Mouse (Mus musculus) cerebellum, adult 9-11 months (tissue): ENCODE data around the gene Zfp652.
"Not testable (repeated sequence)": the region's sequence is repeated elsewhere in the genome, so short reads cannot be mapped to it uniquely, and the experiment has no call there.

Experiments used
- DNase-seq: peaks from one replicate; pipeline ENCODE4 v3.0.0; 2022

Zfp652 gene

GRCm38 (mm10) chr11:95712563-95713224, at the start of gene Zfp652:
TSS of gene Zfp652 (plus strand) at chr11:95712673.
- peak; percentile 97 for DNase-seq

- DNase-seq: peak; percentile 98
These were observed 45.8 kb upstream of the Zfp652 start, which contains the start of gene Phb for GRCm38 (mm10) chr11:95666529-95667149. TSS of gene Phb (plus strand) at chr11:95666957.

DNA sequence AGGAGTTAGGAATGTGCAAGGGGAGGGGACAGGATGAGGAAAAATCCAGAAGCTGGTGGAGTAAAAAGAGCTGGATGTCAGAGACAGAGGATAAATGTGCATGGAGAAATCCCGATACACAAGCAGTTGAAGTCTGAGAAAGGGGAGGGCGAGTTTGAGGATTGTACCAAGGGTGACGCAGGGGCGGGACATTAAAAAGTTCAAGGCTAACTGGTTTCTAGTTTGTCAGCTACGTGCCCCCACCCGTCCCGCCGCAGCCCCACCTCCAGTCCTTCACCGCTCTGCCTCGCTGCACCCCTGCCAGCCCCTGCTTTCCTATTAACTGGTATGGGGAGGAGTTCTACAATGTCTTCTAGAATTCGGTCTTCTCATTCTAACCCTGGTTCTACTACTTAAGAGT, 45.3 kb upstream of the Zfp652 start:
- peak; percentile 62 for DNase-seq

- not testable (repeated sequence) for DNase-seq
These were observed 44.4 kb upstream of the Zfp652 start for GRCm38 (mm10) chr11:95668086-95668485.

DNA sequence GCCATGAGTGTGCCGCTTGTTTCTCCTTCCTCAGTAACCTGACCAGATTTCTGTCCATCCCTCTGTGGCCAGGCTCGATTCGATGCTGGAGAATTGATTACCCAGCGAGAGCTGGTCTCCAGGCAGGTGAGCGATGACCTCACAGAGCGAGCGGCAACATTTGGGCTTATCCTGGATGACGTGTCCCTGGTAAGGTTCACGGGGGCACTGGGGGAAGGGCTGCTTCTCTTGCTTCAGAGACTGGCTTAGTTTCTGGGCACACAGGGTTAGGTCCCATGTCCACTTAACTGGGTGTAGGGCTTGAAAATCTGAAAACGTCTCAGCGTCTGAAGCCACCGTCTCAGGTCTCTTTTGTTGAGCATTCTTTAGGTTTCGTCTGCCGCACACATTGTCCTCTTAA, 37.0 kb upstream of the Zfp652 start:
- DNase-seq: no peak

GRCm38 (mm10) chr11:95676307-95676706, 36.2 kb upstream of the Zfp652 start:
- DNase-seq: no peak

GRCm38 (mm10) chr11:95677925-95678701, 34.4 kb upstream of the Zfp652 start:
- peak; percentile 31 for DNase-seq

GRCm38 (mm10) chr11:95681995-95682601, 30.4 kb upstream of the Zfp652 start:
- no peak for DNase-seq

GRCm38 (mm10) chr11:95682946-95683345, 29.5 kb upstream of the Zfp652 start:
- DNase-seq: no peak

DNA sequence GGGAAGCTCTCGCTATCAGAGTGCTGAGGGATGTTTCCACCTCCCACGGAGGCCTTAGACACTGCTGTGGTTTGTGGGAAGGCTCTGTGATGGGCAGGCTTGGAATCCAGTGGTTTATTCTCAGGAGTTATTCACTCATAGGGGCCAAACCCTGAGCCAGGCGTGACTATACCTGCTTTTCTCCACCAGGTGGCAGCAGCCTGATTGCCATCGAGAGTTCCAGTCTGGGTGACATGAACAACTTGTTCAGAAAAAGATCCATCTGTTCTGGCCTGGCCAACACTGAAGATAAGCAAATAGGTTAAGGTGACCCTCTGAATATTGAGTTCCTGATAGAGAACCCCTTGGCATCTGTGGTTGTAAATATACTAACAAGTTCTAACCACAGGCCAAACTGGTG, 26.4 kb upstream of the Zfp652 start:
- DNase-seq: peak; percentile 68

DNA sequence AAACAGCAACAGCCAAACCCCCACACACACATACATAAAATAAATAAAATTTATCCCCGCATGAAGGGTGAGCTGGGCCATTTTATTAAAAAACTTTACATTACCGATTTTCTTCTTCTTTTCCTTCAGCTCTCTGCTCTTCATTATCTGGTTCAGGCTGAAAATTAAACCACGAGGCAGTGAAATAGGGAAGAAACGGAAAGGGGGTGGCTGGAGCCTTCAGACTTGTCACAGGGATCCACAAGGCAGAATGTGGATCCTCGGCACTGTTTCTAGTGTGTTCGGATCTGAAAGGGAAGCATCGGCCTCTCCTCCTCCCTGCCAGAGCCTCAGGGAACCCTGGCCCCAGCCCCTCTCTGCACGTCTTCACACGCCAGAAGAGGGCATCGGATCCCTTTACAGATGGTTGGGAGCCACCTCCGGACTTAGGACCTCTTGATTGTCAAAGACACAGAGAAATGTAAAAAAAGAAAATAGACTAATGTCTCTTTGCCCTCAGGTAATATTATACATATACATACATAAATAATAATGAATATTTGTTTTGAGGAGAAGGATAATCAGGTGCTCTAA, 25.3 kb upstream of the Zfp652 start:
- no peak for DNase-seq

DNA sequence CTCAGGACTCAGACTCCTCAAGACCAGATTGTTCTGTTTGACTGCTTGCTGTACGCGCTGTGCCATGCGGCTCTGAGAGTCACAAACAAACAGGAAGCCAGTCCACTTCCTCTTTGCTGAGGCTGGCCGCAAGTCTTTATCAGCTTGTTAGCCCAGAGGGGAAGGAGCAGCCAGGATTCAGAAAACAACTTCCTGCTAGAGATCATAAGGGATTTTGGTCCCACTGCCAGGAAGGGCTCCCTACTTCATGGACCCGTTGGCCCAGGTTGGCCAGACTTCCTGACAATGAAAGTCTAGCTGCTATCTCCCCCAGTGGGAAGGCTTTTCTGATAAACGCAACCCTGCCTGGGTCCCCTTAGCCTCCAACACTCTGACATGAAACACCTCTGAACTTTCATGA, 24.0 kb upstream of the Zfp652 start:
- no peak for DNase-seq

GRCm38 (mm10) chr11:95688981-95689380, 23.5 kb upstream of the Zfp652 start:
- no peak for DNase-seq

DNA sequence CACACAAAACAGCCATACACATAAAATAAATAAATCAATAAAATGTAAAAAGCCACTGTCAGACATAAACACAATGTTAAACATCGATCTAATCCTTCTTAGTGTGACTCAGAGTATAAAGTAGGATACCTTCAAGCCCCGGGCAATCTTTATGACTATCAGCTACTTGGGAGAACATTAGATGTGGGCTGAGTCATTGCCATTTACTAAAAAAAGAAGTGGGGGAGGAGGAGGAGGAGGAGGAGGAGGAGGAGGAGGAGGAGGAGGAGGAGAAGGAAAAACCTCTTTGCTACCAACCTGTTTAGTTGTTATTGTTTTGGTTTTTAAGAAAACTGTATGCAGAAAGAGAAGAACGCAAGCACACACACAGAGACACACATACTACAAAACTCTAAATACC, 22.9 kb upstream of the Zfp652 start:
- DNase-seq: no peak

DNA sequence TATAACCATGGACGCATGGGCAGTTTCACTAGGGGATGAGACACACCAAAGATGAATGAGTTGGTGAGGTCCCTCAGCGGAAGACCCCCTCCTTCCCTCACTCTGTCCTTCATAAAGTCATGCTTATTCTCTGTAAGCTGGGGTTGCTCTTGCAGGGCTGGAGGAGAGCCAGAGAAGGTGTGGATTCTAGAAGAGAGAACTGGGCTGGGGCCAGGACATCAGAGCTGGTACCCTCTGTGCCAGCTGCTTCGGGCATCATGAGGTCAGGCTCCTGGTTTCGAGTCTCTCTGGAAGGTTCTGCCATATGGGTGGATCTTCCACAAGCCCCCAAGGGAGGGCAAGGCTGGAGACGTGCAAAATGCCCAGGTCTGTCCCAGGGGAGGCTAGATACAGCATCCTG, 13.9 kb upstream of the Zfp652 start:
- DNase-seq: no peak

DNA sequence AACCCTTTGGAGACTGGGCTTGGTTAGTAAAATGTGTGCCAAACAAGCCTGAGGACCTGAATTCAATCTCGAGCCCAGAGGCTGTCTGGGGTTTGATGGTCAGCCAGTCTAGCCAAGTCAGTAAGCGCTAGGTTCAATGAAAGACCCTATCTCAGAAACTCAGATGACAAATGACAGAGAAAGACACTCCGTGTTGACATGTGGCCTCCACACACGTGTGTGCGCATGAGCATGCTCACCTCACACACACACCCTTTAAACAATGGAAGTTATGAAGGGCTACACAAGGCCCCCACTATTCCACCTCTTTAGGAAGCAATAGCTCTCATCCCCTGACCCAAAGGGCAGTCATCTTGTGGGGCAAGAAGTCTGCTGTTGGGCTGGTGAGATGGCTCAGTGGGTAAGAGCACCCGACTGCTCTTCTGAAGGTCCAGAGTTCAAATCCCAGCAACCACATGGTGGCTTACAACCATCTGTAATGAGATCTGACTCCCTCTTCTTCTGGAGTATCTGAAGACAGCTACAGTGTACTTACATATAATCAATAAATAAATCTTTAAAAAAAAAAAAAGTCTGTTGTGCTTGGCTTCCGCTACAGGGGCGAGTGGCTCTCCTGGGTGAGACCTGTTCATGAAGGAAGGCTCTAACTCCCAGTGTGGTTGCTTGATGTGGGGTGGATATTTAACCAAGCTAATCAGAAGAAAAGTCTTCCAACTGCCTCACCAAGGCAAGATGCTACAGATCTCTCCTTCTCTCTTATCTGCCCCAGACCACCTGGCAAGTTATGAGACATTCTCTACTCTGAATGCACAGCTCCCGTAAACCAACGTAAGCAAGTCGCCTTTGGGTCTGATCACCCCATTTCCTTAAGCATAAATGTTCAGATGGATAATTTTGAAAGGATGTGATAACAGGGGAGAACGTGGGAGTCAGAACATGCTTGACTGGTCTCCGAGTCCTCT, 11.4 kb upstream of the Zfp652 start:
- DNase-seq: no peak

DNA sequence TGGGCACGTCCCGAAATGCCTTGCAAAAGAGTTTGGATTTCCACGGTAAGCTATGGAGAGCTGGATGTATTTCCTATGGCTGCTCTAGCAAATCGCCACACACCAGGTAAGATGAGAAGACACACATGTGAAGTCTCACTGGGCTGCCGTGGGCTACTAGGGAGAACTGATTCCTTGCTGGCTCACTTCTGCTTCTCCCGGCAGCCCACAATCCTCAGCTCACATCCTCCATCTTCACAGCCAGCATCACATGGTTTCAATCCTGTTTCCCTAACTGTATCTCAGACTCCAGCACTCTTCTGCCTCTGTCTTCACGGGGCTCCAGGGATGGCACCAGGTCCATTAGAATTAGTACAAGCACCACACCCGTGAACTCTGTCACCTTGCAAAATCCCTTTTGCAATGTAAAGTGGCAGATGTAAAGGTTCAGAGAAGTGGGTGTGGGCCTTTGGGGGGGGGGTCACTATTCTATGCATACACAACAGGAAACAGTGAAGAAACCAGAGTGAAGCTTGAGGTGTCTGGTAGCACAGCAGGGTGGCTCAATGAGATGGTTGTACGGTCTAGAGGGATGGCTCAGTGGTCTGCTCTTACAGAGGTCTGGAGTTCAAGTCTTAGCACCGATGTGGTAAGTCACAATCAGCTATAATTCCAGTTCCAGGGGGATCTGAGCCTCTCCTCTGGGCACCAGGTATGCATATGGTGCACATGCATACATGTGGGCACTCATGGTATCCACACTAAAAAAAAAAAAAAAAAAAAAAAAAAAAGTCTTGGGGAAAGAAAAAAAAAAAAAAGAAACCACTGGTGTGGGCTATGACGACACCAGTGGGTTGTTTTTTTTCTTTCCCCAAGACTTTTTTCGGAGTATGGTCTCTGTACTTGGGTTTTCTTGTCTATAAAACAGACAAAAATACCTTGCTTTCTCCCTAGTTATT, 8.2 kb upstream of the Zfp652 start:
- no peak for DNase-seq

DNA sequence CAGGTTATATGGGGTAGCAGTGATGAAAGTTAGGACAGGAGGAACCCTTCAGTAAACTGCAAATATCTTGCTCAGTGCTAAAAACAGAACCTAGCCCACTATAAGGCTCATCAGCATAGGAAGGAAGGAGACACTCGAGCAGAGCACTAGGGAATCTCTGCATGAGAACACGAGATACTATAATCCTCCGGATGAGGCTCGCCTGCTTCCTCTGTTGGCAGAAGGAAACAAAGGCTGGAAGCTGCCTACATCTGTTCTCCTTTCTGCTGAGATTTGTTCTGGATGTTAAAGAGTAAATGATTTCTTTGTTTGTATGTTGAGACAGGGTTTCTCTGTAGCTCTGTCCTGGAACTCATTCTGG, 7.5 kb upstream of the Zfp652 start:
- no peak for DNase-seq

DNA sequence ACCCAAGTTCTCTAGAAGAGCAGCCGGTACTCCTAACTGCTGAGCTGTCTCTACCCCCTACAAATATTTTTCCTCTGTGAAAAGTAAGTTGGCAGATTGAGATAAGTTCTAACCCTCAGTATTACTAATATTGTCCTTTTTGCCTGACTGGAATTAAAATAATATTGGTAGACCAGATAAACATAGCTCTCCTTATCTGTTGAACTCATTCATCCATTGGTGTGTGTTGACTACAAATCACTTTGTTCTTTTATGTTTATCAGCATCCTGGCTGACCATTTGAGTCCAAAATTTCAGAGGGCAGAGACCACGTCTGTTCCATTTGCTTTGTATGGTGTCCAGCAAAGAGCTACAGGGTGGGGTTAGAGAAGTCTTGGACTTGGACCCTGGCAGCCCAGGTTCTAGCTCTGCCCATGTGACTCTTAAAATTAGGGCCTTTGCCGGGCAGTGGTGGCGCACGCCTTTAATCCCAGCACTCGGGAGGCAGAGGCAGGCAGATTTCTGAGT, 2.9 kb upstream of the Zfp652 start:
- DNase-seq: no peak

GRCm38 (mm10) chr11:95710478-95710877, 2.0 kb upstream of the Zfp652 start:
- DNase-seq: no peak
